Mouse (Mus musculus) lung, postnatal 14 days (tissue): ENCODE data around the gene Slc12a8.

Experiments
- DNase-seq: peaks from one replicate; pipeline ENCODE4 v3.0.0; 2021

Slc12a8 gene

DNA sequence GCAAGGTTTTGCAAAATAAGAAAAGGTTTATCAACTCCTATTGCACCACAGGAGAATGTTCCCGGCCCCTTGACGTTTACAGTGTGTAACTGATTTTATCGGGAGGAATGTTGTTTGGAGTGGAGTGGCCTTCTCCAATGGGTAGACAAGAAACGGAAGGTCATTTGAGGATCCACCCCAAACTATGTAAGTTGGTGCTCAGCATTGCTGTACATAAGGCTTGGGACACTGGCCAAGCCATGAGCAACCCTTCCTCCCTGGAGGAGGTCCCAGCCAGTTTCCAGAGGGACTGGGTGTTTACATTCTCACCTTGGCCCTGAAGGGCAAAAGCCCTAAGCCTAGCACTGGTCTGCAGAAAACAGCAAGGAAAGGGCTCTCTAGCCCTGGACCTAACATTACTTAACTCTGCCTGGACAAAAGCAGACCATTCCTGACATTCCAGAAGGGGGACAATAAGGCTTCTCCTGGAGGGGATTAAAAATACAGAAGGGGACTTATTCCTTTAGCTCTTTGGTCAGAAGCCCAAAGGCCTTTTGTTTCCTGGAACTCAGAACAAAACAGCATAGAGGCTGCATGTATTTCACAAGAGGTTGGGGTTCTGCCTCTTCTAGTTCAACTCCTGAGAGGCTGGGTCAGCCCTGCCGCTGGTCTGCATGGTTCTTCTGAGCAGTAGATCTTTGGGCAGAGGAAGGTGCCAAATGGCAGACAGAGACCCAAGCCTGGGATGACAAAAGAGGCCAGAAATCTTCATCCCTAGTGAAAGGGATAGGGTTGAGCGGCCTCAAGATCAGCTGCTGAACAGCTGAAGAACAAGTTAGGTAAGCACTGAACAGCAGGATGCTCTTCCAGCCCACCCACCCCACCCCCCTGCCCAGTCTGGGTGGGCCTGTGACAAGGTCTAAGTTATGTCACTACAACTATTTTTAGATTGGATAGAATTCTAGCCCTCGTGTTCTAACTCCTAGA, 159.5 kb downstream of the Slc12a8 start:
- DNase-seq, result peak; percentile 83

DNA sequence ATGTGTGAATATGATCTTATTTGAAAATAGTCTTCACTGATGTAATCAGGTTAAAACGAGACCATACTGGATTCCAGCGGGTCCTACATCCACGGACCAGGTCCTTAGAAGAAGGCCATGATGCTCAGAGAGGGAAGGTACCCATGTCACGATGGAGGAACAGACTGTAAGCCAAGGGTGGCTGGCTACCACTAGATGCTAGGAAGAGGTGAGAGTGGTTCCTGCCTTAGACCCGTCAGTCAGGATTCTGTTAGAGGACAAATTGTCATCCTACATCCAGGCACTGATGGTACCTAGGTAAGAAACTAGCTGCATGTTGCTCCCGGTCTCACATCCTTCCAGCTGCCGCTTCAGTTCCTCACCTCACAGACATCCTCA, 160.2 kb downstream of the Slc12a8 start:
- DNase-seq, result no peak

DNA sequence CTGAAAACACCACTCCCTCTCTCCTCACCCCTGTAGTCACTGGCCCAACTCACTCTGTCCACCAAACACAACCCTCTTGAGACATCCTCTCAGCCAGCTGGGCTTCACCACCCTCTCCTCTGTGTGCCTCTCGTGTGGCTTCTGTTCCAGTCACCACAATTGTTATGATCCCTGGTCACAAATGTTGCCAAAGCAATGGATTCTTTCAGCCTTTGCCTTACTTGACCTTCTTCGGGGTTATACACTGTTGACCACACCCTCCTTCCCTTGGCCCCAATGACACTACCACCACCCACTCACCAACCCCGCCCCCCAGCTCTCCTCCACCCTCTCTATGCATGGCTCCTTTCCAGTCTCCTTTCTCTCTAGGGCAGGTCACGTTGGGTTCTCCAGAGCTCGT, 160.8 kb downstream of the Slc12a8 start:
- DNase-seq, result peak; percentile 68

DNA sequence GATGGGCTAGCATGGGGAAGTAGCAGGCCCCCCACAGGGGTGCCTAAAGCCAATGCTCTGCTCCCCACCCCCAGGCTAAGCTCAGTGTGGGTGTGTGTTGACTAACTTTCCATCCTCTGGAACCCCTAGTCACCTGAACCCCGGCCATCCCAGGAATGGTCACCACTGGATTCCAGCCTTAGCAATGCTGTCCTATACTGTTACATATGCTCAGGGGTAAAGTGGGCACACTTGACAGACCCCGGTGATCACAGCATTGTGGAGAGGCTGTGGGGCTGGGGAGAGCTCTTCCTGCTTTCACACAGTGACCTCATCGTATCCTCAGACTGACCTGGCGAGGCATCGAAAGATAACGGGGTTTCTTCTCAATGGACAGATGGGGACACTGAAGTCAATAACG, 163.1 kb downstream of the Slc12a8 start:
- DNase-seq, result no peak

DNA sequence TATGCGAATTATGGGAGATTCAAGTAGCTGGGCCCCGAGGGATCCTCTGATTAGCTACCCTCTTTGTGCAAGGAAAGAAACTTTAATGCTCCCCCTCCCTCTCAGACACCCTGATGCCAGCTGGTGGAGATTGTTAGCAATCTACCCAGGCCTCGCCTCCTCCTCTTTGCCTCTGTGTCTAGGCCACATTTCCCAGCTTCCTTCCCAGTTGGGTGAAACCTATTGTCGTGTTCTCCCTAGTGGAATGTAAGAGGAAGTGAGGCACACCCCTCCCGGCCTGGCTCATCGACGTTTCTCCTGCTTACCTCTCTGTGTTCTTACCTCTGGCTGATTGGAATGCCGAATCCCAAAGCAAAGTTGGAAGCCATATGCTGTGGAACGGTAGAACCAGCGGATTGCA, 163.7 kb downstream of the Slc12a8 start:
- DNase-seq, result peak; percentile 60

DNA sequence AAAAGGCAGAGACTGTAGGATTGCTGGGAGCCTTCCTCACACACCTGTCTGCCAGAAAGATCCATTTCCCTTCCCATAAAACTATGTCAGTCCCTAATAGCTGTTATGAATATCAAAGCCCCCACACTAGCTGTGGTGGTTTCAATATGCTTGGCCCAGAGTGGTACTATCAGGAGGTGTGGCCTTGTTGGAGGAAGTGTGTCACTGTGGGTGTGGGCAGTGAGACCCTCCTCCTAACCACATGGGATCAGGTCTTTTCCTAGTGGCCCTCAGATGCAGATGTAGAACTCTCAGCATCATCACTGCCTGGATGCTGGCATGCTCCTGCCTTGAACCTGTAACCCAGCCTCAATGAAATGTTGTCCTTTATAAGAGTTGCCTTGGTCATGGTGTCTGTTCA, 164.5 kb downstream of the Slc12a8 start:
- no peak for DNase-seq

DNA sequence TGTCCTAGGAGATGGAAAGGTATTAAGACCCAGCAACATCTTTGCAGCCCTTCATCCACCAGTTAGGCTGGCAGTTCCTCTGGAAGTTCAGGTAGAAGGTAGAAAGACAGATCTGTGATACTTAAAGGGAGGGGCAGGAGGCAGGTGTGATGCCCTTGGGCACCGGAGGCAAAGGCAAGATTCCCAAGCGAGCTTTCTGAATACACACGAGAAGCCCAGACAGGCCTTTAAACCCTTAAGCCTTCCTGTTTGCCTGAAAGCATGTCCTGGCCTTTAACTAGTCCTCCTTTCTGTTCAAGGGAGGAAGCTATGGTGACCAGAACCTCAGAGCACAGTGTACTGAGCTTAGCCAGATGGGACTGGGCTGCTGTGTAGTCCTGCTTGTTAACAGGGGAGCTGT, 165.5 kb downstream of the Slc12a8 start:
- no peak for DNase-seq

DNA sequence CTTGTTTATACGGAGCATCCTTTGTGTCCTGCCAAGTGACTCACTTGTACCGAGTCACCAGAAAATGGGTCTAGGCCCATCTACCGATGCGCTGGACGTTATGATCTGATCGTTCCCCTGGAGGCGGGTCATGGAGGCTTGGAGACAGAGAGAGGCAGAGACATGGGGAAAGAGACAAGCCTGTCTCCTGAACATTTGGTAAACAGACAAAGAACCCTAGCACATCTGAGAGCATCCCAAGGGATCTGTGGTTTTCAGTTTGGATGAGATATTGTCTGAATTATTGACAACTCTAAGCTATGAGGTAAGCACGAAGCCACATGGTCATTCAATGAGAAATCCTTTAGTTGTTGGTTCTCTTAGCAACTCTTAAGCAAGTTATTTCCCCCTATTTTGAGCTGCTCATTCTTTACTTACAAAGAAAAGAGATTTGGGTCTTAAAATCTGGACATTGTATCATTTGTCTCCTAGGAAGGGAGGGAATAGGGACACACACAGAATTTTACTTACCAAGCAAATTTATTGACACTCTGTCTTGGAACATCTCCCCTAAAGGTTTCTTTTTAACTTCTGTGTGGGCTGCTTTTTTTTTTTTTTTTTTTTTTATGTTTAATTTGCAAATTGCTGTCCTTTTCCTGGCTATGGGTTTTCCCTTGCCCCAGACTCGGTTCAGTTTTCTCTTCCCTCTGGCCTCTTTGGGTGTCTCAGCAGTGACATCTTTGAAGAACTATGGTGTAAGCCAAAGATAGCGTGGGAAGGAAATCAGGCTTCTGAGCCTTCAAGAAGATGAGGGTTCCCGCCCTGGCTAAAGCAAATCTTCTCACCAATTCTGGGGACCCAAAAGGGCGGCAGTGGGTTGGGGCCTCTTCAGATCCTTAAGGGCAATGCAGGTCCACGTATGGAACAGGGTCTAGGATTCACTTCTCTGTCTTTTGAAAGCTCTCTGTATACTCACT, 166.4 kb downstream of the Slc12a8 start:
- no peak for DNase-seq

DNA sequence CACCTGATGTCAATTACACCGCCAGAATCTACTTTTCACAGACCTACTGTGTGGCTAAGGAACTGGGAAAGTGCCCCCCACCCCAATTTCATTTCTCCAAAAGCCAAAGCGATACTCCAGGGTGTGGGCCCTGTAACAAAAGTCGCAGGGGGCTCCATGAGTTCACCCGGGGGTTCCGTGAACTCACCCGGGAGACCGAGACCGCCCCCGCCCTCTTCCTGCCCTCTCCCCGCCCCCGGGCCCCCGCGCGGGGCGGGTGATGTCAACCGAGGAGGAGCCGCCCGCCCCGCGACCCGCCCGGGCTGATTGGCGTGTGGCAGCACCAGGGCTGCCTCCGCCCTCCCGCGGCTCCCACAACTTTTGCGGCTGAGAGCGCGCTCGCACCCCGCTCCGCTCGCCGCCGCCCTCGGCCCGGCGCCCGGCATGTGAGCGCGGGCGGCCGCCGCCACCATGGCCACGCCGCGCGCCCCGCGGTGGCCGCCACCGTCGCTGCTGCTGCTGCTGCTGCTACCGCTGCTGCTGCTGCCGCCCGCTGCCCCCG, 167.1 kb downstream of the Slc12a8 start, which contains the start of gene Heg1:
Gene Heg1 (plus strand): TSS at position 209 of the 541 bp plus-strand sequence.
- DNase-seq, result peak; percentile 87

DNA sequence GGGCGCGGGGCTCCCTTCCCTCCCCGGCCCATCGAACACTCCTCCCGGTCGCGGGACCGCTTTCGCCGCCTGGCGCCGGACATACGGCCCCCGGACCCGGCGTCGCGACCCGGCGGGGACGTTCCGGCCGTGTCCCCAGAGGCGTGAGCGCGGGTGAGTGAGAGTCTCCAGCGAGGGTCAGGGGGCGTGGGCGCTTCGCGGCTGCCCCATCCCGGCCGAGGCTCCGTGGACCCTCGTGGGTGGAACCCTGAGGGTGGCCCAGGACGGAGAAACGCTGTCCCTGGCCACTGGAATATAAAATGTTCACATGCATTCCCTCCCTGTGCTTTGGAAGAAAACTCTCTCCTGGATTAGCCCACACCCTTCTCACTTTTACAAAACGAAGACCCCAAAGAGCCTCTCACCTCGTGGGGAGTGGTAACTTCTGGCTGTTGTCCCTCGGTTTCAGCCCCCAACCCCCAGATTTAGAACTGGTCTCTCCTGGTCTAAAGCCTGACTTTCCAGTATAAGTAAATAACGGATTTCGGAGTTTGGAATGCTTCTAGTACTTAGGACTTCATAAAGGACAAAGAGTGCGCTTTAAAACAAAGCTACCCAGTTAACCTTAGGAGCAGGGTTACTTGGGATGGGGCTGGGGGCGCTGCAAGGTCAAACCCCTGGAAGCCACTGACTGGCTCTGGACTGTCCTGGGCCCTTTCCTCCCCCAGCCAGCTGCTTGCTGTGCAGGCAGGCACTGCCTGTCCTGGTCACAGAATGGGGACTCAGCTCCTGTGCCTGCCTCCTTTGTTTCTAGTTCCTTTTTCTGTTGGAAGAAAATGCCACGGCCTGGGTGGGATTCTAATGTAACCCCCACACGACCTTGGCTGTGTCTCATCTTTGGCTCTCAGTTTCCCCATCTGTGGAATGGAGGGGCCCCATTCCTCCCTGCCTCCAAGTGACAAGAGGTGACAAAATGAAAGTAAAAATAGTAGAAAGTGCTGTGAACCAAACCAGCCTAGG, 167.9 kb downstream of the Slc12a8 start:
- peak; percentile 39 for DNase-seq

DNA sequence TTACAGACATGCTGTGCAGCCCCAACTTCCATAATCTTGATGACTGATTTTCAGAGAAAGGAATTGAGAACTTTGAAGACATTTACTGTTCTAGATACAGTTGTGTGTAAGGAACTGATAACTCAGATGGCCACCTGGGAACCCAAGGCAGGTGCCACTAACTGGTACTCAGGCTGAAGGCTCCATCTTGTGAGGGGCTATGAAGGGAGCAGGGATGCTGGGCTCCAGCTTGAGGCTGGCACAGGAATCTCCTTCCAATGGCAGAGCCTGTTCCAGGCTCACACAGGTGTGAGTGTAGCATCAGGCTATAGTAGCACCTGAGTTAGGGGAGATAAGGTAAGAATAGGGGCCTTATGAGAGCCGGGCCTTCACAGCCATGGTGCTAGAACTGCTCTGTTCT, 168.9 kb downstream of the Slc12a8 start:
- no peak for DNase-seq

DNA sequence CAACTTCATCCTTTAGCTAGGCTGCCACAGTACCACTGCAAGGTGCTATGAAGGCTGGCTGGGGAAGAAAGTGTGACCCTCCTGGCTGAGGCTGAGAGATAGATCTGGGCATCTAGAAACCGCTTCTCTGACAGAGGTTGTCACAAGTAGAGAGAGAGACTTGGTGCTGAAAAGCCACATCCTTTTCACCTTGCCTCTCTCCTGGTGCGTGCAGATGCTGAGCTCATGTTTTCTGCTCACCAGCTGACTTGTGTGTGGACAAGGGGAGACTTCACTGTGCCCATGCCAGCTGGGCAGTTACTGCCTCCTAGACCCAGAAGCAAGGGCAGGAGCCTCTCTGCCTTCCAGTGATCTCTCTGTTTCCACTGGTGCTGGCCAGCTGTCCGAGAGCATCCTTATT, 170.6 kb downstream of the Slc12a8 start:
- DNase-seq, result no peak

DNA sequence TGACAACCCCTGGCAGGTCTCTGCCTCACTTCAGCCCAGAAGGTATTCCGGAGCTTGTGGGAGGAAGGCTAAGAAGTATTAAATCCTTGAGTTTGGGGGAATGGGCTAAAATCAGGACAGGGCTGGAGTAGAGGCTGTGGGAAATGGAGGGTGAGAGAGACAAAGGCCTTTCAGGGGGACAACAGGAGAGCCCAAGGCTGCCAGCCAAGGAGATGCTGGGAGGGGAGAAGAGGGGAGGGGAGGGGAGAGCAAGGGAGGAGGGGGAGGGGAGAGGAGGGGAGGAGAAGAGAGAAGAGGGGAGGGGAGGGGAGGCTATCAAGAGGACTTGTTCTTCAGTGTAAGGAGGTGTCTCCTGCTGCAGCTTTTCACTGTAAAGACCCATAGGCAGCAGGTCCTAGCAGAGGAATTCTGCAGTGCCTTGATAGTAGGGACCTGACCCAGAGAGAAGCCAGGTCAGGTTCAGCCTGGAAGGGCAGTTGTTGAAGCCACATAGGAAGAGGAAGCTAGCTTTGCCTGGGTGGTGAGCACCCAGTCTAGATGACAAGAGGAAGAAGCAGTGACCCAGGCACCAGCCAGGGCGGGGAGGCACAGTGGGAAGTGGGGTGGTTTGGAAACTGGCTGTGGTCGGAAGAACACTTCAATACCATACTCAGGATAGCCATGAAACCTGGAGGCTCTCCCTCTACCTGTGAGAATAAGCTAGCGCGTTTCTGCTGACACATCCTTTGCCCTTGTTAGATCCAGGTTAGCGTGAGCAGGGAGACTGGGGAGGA, 174.0 kb downstream of the Slc12a8 start:
- DNase-seq, result no peak

DNA sequence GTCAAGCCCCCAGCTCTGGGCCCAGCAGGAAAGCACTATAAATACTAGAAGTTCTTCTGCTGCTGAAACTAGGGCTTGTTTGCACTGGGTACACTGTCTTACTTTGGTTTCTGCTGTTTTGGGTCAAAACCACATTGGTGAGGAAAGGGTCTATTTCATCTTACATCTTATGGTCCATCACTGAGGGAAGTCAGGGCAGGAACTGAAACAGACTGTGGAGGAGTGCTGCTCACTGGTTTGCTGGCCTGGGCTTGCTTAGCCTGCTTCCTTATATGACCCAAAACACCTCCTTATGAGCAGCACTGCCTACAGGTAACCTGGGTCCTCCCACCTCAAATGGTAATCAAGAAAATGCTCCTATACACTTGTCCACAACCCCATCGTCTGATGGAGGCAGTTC, 176.4 kb downstream of the Slc12a8 start:
- no peak for DNase-seq

DNA sequence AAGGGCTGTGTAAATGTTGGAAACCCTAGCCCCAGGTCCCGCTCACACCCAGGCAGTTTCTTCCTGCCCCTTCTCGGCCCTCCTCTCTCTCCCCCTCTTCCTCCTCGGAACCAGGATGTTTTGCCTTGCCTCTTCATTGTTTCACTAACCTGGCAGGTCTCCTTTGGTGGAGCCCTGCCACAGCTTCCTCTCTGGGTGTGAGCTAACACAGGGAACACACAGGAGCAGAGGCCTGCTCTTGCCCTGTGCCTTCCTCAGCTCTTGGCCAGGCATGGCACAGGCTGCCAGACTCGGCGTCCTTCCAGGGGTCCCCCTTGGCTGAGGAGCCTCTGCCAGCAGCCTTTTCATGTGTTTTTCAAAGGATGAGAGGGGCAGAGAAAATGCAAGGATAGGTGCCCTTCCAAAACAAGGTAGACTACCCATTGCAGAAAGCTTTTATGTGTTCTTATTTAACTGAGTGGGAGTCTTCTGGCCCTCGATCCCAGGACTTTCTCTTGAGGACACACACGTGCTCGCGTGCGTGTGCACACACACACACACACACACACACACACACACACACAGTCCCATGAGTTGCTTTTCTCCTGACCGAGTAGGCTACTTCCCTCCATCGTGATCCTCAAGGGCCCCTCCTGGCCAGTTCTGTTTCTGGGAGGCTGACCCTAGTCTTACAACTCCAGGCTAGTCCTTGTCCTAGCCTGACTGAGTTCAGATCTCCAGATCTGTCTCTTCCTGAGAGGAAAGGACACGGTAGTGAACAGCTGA, 179.9 kb downstream of the Slc12a8 start:
- DNase-seq, result peak; percentile 64

DNA sequence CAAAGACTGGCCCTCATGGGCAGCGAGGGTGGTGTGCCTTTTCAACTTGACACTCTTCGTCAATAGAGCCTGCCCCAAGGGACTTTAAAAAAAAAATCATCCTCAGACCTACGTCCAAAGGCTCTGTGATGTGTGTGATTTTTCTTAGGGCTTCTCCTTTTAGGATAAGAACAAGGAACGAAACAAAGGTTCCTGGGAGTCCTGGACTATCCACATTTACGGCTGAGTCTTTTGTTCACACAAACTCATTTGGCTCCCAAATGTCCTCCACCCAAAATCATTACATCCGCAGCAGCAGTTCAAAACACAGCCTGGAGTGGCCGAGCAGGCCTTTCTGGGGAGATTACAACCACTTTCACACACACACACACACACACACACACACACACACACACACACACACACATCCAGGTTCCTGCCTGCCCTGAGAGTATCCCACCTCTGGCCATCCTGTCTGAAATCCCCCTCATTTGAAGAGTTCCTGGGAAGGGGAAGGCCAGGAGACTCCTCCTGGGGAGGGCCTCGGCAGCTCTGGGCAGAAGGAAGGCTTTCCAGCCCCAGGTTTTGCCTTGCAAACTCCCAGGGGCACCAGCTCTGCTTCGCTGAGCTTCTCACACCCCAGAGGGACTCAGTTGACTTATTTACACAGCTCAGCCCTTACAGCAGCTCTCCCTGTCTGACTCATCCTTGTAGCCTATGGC, 180.6 kb downstream of the Slc12a8 start:
- DNase-seq, result no peak

DNA sequence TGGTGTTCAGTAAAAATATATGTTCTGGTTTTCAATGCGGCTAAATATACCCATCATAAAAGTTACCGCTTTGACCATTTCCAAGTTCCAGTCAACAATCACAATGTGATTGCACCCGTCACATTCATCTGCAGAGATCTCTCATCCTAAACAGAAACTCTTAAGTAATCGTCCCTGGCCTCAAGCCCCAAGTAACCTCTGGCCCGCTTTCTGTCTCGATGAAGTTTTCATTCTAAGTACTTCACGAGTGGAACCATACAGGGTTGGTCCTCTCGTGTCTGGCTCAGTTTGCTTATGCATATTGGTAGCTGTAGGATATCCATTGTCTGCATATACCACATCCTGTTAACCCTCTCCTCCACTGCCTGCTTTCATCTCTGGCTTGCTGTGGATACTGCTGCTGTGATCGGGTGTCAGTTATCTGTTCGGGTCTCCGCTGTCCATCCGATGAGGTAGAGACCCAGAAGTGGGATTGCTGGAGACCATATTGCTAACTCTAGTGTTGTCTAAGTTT, 181.2 kb downstream of the Slc12a8 start:
- DNase-seq, result peak; percentile 46

DNA sequence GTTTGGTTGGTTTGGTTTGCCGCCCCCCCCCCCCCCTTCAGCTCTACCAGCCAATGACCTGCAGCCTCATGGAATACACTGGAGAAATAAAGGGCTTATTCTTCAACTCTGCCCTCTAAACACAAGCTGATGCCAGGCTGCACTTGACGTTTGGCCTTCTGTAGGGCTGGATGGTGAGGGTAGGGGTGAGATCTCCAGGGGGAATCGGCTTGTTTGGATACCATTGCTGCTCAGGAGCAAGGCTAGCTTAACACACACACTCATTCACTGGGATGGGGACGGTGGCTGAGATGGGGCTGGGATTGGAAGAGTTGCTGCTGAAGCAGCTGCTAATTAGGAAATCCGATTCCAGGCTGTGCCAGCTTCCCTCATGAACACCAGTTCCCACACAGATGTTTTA, 183.5 kb downstream of the Slc12a8 start:
- DNase-seq, result no peak

DNA sequence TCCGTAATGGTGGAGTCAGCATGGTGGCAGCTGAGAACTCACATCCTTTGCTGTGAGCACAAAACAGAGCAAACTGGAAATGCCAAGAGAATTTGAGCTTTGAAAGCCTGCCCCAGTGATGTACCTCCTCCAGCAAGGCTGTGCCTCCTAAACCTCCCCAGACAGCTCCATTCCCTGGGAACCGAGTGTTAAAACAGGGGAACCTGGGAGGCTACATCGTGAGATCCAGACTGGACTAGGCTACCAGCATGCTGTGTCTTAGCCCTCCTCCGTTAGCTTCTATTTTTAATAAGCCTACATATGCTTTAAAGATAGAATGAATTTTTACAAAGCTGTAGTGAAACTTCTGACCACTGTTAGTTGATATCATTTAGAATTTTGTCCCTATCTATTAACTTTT, 184.7 kb downstream of the Slc12a8 start:
- no peak for DNase-seq

DNA sequence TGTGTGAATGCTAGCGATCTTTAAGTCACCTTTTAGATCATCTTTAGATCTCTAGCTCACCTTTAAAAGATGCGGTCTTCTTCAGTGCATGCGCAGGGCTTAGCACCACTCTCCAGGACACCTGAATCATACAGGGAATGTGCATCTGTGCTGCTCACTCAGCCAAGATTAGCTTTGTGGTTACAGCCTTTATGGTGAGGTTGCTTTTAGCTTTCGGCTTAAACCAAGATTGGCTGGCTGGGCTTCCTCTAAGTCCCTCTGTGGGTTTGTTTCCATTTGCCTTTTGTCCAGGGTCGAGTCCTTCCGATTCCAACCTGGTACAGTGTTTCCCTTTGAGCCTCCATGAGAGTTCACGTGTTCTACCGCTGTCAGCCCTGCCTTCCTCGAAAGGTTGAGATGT, 187.2 kb downstream of the Slc12a8 start:
- DNase-seq, result no peak
